Mouse (Mus musculus) bone marrow, adult 2 months (tissue): Measurements from ENCODE around the gene Gabra3. TPM values are rescaled to one million over a fixed set of nuclear protein-coding genes. Genes with fewer than 3 reads are reported as not detected.

Experiments
- H3K27ac ChIP-seq: fragments of 200-500 bp; 2 replicates; pipeline ENCODE4 v1.5.1; 2012; ENCODE audit warnings: low read depth, mild to moderate bottlenecking, control low read depth, inconsistent platforms, low read length; ENCODE audit not compliant: control insufficient read depth, poor library complexity, insufficient read depth
- H3K4me1 ChIP-seq: fragments of 200-500 bp; 2 replicates; pipeline ENCODE4 v1.6.1; 2011; ENCODE audit warnings: low read length; ENCODE audit not compliant: control insufficient read depth, insufficient read depth
- H3K4me3 ChIP-seq: fragments of 200-500 bp; replicated peaks from 2 replicates; pipeline ENCODE3; 2011; ENCODE audit warnings: mild to moderate bottlenecking, low read depth, low read length, control low read depth; ENCODE audit not compliant: control insufficient read depth
- CTCF ChIP-seq: fragments of 200-500 bp; IDR thresholded peaks from 2 replicates; pipeline ENCODE4 v1.5.1; 2011; ENCODE audit warnings: low read length, control low read depth; ENCODE audit not compliant: control insufficient read depth, insufficient read depth
- POLR2A ChIP-seq: fragments of 200-500 bp; IDR thresholded peaks from 2 replicates; pipeline ENCODE4 v1.6.1; 2011; ENCODE audit warnings: low read depth, mild to moderate bottlenecking, control low read depth, low read length, borderline replicate concordance; ENCODE audit not compliant: control insufficient read depth
- WGBS: fragments of 180-500 bp; shearing (Covaris S2); methylation state at CpG from one replicate; pipeline ENCODE4 v1.1.7; 2018; 5-methylcytosine and 5-hydroxymethylcytosine counted together
- polyA plus RNA-seq: library from polyadenylated mRNA; stranded (reverse); fragments of >200 nt; gene quantifications from 2 replicates; pipeline ENCODE4 v1.2.4, GENCODE M21; 2011; ENCODE audit warnings: low replicate concordance; ENCODE audit not compliant: missing spikeins, insufficient read depth, insufficient read length

Gabra3 gene
- not detected in 2 replicates for polyA plus RNA-seq

- WGBS, result 14% methylated on average over 4 of the region's 4 CpGs
- no peaks in the 10 kb centered on the region for H3K4me1 ChIP-seq
- TF ChIP-seq CTCF (no peak), POLR2A (no peak)
- H3K4me3 ChIP-seq, result no peak within 1 kb of the TSS
- no peak within 1 kb of the TSS for H3K27ac ChIP-seq
These were observed at the start of gene Gabra3 for GRCm38 (mm10) chrX:72656230-72656898. Gabra3 (minus strand) TSS chrX:72656848.

GRCm38 (mm10) chrX:72655789-72656188 lies 859 bp downstream of the Gabra3 start:
- TF ChIP-seq POLR2A (no peak), CTCF (no peak)

GRCm38 (mm10) chrX:72655381-72655780 lies 1.3 kb downstream of the Gabra3 start:
- WGBS, result 19% methylated on average over 5 of the region's 5 CpGs
- no peaks in the 10 kb centered on the region for H3K4me1 ChIP-seq
- TF ChIP-seq CTCF (no peak), POLR2A (no peak)

More at GRCm38 (mm10) chrX:72655789-72656188, 859 bp downstream of the Gabra3 start:
- H3K4me3 ChIP-seq, result no peak overlapping the region
- H3K27ac ChIP-seq, result no peak overlapping the region
- WGBS, result 16% methylated on average over 11 of the region's 11 CpGs
- H3K4me1 ChIP-seq, result no peaks in the 10 kb centered on the region

GRCm38 (mm10) chrX:72650688-72651087 lies 6.0 kb downstream of the Gabra3 start:
- Histone ChIP-seq H3K4me1 (no peaks in the 10 kb centered on the region), H3K4me3 (no peak overlapping the region), H3K27ac (no peak overlapping the region)
- 51% methylated on average over 3 of the region's 3 CpGs for WGBS
- TF ChIP-seq CTCF (no peak), POLR2A (no peak)

More at GRCm38 (mm10) chrX:72655381-72655780, 1.3 kb downstream of the Gabra3 start:
- no peak overlapping the region for H3K4me3 ChIP-seq
- no peak overlapping the region for H3K27ac ChIP-seq

- H3K4me1 ChIP-seq, result no peaks in the 10 kb centered on the region
- no peak overlapping the region for H3K27ac ChIP-seq
- WGBS, result 43% methylated on average over 2 of the region's 2 CpGs
- TF ChIP-seq CTCF (no peak), POLR2A (no peak)
- H3K4me3 ChIP-seq, result no peak overlapping the region
These were observed 12.0 kb downstream of the Gabra3 start for GRCm38 (mm10) chrX:72644691-72645090.

GRCm38 (mm10) chrX:72497284-72497683 lies 159.4 kb downstream of the Gabra3 start:
- Histone ChIP-seq H3K27ac (no peak overlapping the region), H3K4me1 (no peaks in the 10 kb centered on the region), H3K4me3 (no peak overlapping the region)
- TF ChIP-seq CTCF (no peak), POLR2A (no peak)
- WGBS, result 60% methylated on average over 5 of the region's 5 CpGs

- 92% methylated on average over 2 of the region's 2 CpGs for WGBS
- Histone ChIP-seq H3K27ac (no peak overlapping the region), H3K4me3 (no peak overlapping the region), H3K4me1 (no peaks in the 10 kb centered on the region)
- no peak for TF ChIP-seq CTCF
- TF ChIP-seq POLR2A, result no peak
These were observed 166.8 kb downstream of the Gabra3 start for GRCm38 (mm10) chrX:72489806-72490205.

GRCm38 (mm10) chrX:72386758-72387157 lies 269.9 kb downstream of the Gabra3 start, which contains the start of gene Magea10:
Magea10 (minus strand) TSS chrX:72386858.
- TF ChIP-seq POLR2A, result no peak
- WGBS, result 81% methylated on average over 6 of the region's 6 CpGs
- Histone ChIP-seq H3K4me3 (no peak within 1 kb of the TSS), H3K4me1 (no peaks in the 10 kb centered on the region), H3K27ac (no peak within 1 kb of the TSS)

Other genes starting within 250 kb of the Gabra3 start
- gene Gabrq, start 168.3 kb upstream of the Gabra3 start, polyA plus RNA-seq, result not detected in 2 replicates